Mouse (Mus musculus) liver, embryonic 14.5 days (tissue): ENCODE measurements at regions not wholly inside any gene's neighbourhood (a gene's known extent, or its start where the extent isn't known, plus 50 kb on each side); places are given as distances from the start of the nearest gene placed in this dataset.

Source experiments
- ATAC-seq: fragments of 200-750 bp; cut with Nextera tagmentation; 2 replicates; pipeline ENCODE4 v1.8.0; 2017; ENCODE audit warnings: moderate number of reproducible peaks, mild to moderate bottlenecking, moderate library complexity; ENCODE audit not compliant: insufficient read depth
- DNase-seq, 3 experiments: peaks; one replicate each; pipeline ENCODE4 v3.0.0-alpha.2; 2012 to 2013; ENCODE audit warnings: low read depth in 3 of 3, low spot score in 3 of 3
- H3K27ac ChIP-seq: fragments of 300-500 bp; sonication (generic); 2 replicates; pipeline ENCODE4 v1.5.1; 2014; ENCODE audit warnings: moderate library complexity, mild to moderate bottlenecking, control low read depth, inconsistent platforms
- H3K27me3 ChIP-seq: fragments of 300-500 bp; sonication (generic); 2 replicates; pipeline ENCODE4 v1.6.1; 2014; ENCODE audit warnings: mild to moderate bottlenecking, low read length, moderate library complexity; ENCODE audit not compliant: control insufficient read depth, insufficient read depth
- H3K36me3 ChIP-seq: fragments of 300-500 bp; sonication (generic); replicated peaks from 2 replicates; pipeline ENCODE4 v1.6.1; 2014; ENCODE audit warnings: low read depth; ENCODE audit not compliant: control insufficient read depth, insufficient read depth
- H3K4me1 ChIP-seq, 2 experiments: fragments of 200-500 bp in 1 of 2; fragments of 300-500 bp in 1 of 2; sonication (generic) in 1 of 2; replicated peaks; 2 replicates each; pipeline ENCODE4 v1.6.1; 2012 to 2014; ENCODE audit warnings: antibody characterized with exemption in 1 of 2, inconsistent platforms in 1 of 2, low read length in 1 of 2; ENCODE audit not compliant: control insufficient read depth in 2 of 2, insufficient read depth in 2 of 2
- H3K4me2 ChIP-seq: fragments of 300-500 bp; sonication (generic); 2 replicates; pipeline ENCODE4 v1.6.1; 2014; ENCODE audit warnings: low read depth, mild to moderate bottlenecking, control low read depth, moderate library complexity
- H3K4me3 ChIP-seq, 2 experiments: fragments of 200-500 bp in 1 of 2; fragments of 300-500 bp in 1 of 2; sonication (generic) in 1 of 2; 2 replicates each; pipeline ENCODE4 v1.5.1; 2012 to 2014; ENCODE audit warnings: low read depth in 2 of 2, low read length in 2 of 2, mild to moderate bottlenecking in 2 of 2, control low read depth in 1 of 2, inconsistent platforms in 1 of 2, moderate library complexity in 1 of 2; ENCODE audit not compliant: insufficient read depth in 1 of 2
- H3K9ac ChIP-seq: fragments of 300-500 bp; sonication (generic); replicated peaks from 2 replicates; pipeline ENCODE4 v1.6.1; 2014; ENCODE audit warnings: mild to moderate bottlenecking, control low read depth, moderate library complexity
- H3K9me3 ChIP-seq: fragments of 300-500 bp; sonication (generic); 2 replicates; pipeline ENCODE4 v1.6.1; 2016; ENCODE audit warnings: low read length, mixed read lengths; ENCODE audit not compliant: control insufficient read depth
- CTCF ChIP-seq: IDR thresholded peaks from 2 replicates; pipeline ENCODE4 v1.5.1; 2016; ENCODE audit warnings: antibody characterized with exemption, low read depth, control low read depth
- EP300 ChIP-seq: IDR thresholded peaks from 2 replicates; pipeline ENCODE4 v1.6.1; 2016; ENCODE audit warnings: antibody characterized with exemption, low read depth
- WGBS: fragments of 180-500 bp; shearing (Covaris S2); extraction: QIAGEN DNeasy Blood & Tissue Kit; methylation state at CpG from one replicate; pipeline ENCODE4 v1.1.7; 2014; ENCODE audit not compliant: insufficient replicate concordance; 5-methylcytosine and 5-hydroxymethylcytosine counted together

DNA sequence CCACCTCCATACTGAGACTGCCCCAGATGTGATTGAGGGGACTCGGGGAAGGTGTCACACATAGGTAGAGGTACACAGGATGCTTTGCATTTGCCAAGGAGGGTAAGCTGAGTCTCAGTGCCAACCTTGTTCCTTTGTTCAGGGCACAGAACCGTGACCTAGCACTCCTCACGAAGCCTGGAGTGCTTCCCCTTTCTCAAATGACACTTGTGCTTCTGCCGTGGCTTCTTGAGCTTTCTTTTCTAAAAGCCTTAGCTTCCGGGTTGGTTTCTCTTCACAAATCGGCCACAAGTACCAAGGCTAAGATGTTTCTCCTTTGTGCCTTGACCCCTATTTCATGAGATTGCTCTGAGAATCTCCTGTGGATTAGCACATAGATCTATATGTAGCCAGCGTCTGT lies 246.2 kb upstream of the Satb1 start:
- H3K27me3 ChIP-seq: no peaks in the 10 kb centered on the region
- ATAC-seq (no peak), DNase-seq (no peak)
- no peak overlapping the region for H3K4me2 ChIP-seq
- 42% methylated on average over 7 of the region's 7 CpGs for WGBS
- no peaks in the 10 kb centered on the region for H3K4me1 ChIP-seq
- H3K4me3 ChIP-seq: no peak overlapping the region
- TF ChIP-seq EP300: no peak
- no peak for TF ChIP-seq CTCF
- no peak overlapping the region for H3K27ac ChIP-seq
- H3K9ac ChIP-seq: no peak overlapping the region
- H3K9me3 ChIP-seq: no peaks in the 10 kb centered on the region
- H3K36me3 ChIP-seq: no peaks in the 10 kb centered on the region

DNA sequence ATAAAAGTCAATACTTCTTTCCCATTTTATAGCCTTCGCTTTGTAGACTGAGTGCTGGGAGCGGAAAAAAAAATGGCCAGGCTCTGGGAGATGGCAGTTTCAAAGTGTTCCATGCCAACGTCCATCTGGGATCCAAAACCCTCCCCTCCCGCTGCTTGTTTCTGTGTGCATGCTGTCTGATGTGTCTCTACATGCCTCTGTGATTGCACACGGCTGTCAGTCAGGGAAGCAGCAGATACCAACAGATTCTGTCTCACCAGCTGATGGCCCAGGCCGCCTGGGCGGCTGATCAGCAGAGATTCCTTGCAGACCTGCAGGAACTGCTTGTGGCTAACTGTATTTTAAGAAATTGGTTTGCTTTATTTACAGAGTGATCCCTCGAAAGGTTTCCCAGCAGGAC lies 245.4 kb upstream of the Satb1 start:
- H3K27me3 ChIP-seq: no peaks in the 10 kb centered on the region
- H3K27ac ChIP-seq: no peak overlapping the region
- H3K4me1 ChIP-seq: no peaks in the 10 kb centered on the region
- H3K9ac ChIP-seq: no peak overlapping the region
- no peak for DNase-seq
- no peaks in the 10 kb centered on the region for H3K36me3 ChIP-seq
- WGBS: 56% methylated on average over 8 of the region's 8 CpGs
- H3K9me3 ChIP-seq: no peaks in the 10 kb centered on the region
- TF ChIP-seq EP300: no peak
- TF ChIP-seq CTCF: no peak
- ATAC-seq: no peak
- H3K4me2 ChIP-seq: no peak overlapping the region
- no peak overlapping the region for H3K4me3 ChIP-seq

DNA sequence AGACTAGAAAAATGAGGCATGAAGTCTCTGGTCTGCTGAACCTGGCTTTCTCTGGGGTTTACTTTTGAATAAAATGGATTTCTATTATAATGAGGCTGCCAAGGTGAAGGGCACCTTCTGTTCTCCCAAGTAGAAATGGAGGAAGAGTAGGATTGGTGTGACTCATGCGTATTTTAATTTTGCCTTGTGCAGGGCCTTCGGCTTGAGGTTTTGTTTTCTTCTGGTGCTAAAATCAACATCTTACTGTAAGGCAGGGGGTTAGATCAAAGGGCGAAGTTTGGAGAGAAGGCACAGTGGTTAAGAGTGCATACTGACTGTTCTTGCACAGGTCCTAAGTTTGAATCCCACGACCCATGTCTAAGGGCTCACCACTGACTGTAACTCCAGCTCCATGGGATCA lies 244.9 kb upstream of the Satb1 start:
- DNase-seq (no peak), ATAC-seq (no peak)
- no peaks in the 10 kb centered on the region for H3K4me1 ChIP-seq
- H3K36me3 ChIP-seq: no peaks in the 10 kb centered on the region
- no peak overlapping the region for H3K4me3 ChIP-seq
- no peak overlapping the region for H3K4me2 ChIP-seq
- no peaks in the 10 kb centered on the region for H3K9me3 ChIP-seq
- H3K9ac ChIP-seq: no peak overlapping the region
- no peak for TF ChIP-seq EP300
- no peak for TF ChIP-seq CTCF
- no peak overlapping the region for H3K27ac ChIP-seq
- H3K27me3 ChIP-seq: no peaks in the 10 kb centered on the region
- 66% methylated on average over 4 of the region's 4 CpGs for WGBS

DNA sequence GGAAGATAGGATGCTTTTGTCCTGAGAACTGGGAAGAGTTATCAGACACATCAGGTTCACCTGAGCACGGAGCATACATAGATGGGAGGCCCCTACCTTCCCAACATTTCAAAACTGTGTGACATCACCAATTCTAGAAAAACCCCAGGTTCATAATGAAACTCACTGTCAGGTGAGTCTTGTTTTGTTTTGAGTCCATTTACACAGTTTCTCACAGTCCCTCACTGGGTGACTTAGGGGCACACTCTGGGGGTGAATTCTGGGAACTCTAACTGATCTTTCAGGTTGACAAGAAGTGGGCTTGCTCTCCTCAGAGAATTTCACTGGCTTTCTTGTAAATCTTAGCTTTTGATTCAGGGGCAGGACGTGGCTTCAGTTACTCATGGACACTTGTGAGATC lies 243.7 kb upstream of the Satb1 start:
- no peaks in the 10 kb centered on the region for H3K9me3 ChIP-seq
- DNase-seq (no peak), ATAC-seq (no peak)
- TF ChIP-seq CTCF (no peak), EP300 (no peak)
- no peaks in the 10 kb centered on the region for H3K36me3 ChIP-seq
- H3K4me2 ChIP-seq: no peak overlapping the region
- H3K4me3 ChIP-seq: no peak overlapping the region
- H3K4me1 ChIP-seq: no peaks in the 10 kb centered on the region
- no peak overlapping the region for H3K9ac ChIP-seq
- H3K27ac ChIP-seq: no peak overlapping the region
- WGBS: 62% methylated on average over 2 of the region's 2 CpGs
- no peaks in the 10 kb centered on the region for H3K27me3 ChIP-seq

DNA sequence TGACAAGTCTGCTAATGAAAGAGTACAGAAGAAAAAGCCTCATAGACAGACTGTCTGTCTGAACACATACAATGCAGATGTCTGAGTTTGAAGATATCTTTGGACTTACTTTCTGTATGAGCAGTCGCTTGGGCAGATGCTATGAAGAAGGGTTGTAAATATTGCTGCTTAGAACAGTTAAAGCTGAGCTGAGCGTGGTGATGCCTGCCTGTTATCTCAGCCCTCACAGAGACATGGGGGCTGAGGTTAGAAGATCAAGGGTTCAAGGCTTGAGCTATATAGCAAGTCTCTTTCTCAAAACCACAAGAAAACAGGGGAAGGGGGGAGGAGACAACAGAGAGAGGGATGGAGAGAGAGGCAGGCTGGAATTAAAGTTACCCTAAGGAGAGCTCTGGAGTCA lies 234.6 kb upstream of the Satb1 start:
- Histone ChIP-seq H3K36me3 (no peaks in the 10 kb centered on the region), H3K4me3 (no peak overlapping the region), H3K4me2 (no peak overlapping the region), H3K9ac (no peak overlapping the region), H3K9me3 (no peaks in the 10 kb centered on the region), H3K4me1 (no peaks in the 10 kb centered on the region), H3K27me3 (no peaks in the 10 kb centered on the region), H3K27ac (no peak overlapping the region)
- no peak for TF ChIP-seq CTCF
- TF ChIP-seq EP300: no peak
- DNase-seq (no peak), ATAC-seq (no peak)
- 38% methylated on average over 2 of the region's 2 CpGs for WGBS

DNA sequence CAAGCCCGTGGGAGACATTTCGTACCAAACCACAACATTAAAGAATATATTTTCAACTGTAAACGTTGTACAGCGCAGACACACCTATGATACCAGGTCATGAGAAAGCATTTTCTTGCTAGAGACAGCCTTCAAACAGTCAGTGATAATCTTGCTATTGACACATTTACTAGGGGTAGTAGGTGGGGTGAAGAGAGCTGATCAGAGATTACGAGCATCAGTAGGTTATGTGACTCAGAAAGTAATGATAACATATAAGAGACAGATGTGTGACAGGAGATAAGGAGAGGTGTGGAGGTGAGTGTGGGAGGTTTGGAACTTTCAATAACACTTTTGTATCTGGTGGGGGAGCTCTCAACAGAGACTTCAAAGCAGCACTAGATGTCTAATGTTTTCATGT lies 231.5 kb upstream of the Satb1 start:
- no peaks in the 10 kb centered on the region for H3K27me3 ChIP-seq
- no peak overlapping the region for H3K9ac ChIP-seq
- no peak overlapping the region for H3K27ac ChIP-seq
- ATAC-seq: no peak
- no peaks in the 10 kb centered on the region for H3K9me3 ChIP-seq
- H3K36me3 ChIP-seq: no peaks in the 10 kb centered on the region
- WGBS: 69% methylated on average over 5 of the region's 5 CpGs
- no peak for TF ChIP-seq CTCF
- no peak overlapping the region for H3K4me2 ChIP-seq
- H3K4me1 ChIP-seq: no peaks in the 10 kb centered on the region
- H3K4me3 ChIP-seq: no peak overlapping the region
- DNase-seq: no peak
